In genomic region chr5:82059108-82059838, GRCm38 (mm10) we compare ENCODE assay signal across 35 mouse cellular contexts.
"Had no signal": no experiment of that assay in that cellular context is flagged by ENCODE, and none has a peak within 500 bp of the region (broad histone marks: within the 10 kb centered on the region; RNA-seq: fewer than 3 reads in every experiment).

No protein-coding gene starts in this region.

- H3K9me3 ChIP-seq: heart, embryonic 10.5 days; heart, embryonic 15.5 days; hindbrain, embryonic 10.5 days; hindbrain, embryonic 13.5 days; hindbrain, embryonic 15.5 days; intestine, embryonic 15.5 days; kidney, embryonic 15.5 days had no signal

- ATAC-seq: hindbrain, embryonic 16.5 days; hindbrain, postnatal 0 days; inflammation-experienced regulatory T-cells, adult 6 months; intestine, embryonic 15.5 days; intestine, embryonic 16.5 days; intestine, postnatal 0 days had no signal

- H3K9ac ChIP-seq: heart, embryonic 12.5 days; heart, embryonic 13.5 days; heart, embryonic 15.5 days; hindbrain, embryonic 12.5 days; hindbrain, embryonic 13.5 days; hindbrain, embryonic 14.5 days; hindbrain, embryonic 15.5 days; intestine, embryonic 15.5 days; kidney, embryonic 15.5 days had no signal

- H3K27ac ChIP-seq: heart, embryonic 10.5 days; heart, embryonic 13.5 days; heart, embryonic 15.5 days; hindbrain, embryonic 10.5 days; hindbrain, embryonic 12.5 days; hindbrain, embryonic 13.5 days; hindbrain, embryonic 14.5 days; hindbrain, embryonic 15.5 days; hindbrain, postnatal 0 days; intestine, embryonic 15.5 days; kidney, embryonic 15.5 days; kidney, postnatal 0 days; layer of hippocampus, adult 2 months had no signal

- DNase-seq: heart, postnatal 10 days; heart, postnatal 14 days; heart, postnatal 36 days; heart, postnatal 4 days; kidney, adult 11 months; kidney, adult 18-20 months; kidney, adult 2 months; kidney, adult 8-10 months; kidney, adult 9 months; kidney, postnatal 10 days; kidney, postnatal 14 days; kidney, postnatal 25 days; kidney, postnatal 36 days; kidney, postnatal 4 days; layer of hippocampus, adult 9-11 months; layer of hippocampus, postnatal 36 days had no signal

- H3K4me2 ChIP-seq: heart, embryonic 11.5 days; heart, embryonic 12.5 days; heart, embryonic 13.5 days; heart, embryonic 15.5 days; hindbrain, embryonic 12.5 days; hindbrain, embryonic 13.5 days; hindbrain, embryonic 14.5 days; hindbrain, embryonic 15.5 days; intestine, embryonic 15.5 days; kidney, embryonic 15.5 days had no signal

- H3K36me3 ChIP-seq: heart, embryonic 10.5 days; heart, embryonic 12.5 days; heart, embryonic 13.5 days; heart, embryonic 15.5 days; hindbrain, embryonic 10.5 days; hindbrain, embryonic 12.5 days; hindbrain, embryonic 13.5 days; hindbrain, embryonic 15.5 days; intestine, embryonic 15.5 days; kidney, embryonic 15.5 days had no signal

- H3K4me1 ChIP-seq: heart, embryonic 10.5 days; heart, embryonic 12.5 days; heart, embryonic 13.5 days; heart, embryonic 15.5 days; hindbrain, embryonic 10.5 days; hindbrain, embryonic 12.5 days; hindbrain, embryonic 13.5 days; hindbrain, embryonic 15.5 days; intestine, embryonic 15.5 days; kidney, embryonic 15.5 days had no signal

- H3K4me3 ChIP-seq: heart, embryonic 10.5 days; heart, embryonic 12.5 days; heart, embryonic 13.5 days; heart, embryonic 15.5 days; hindbrain, embryonic 10.5 days; hindbrain, embryonic 12.5 days; hindbrain, embryonic 13.5 days; hindbrain, embryonic 15.5 days; intestine, embryonic 15.5 days; kidney, embryonic 15.5 days; layer of hippocampus, adult 2 months had no signal

- H3K27me3 ChIP-seq: heart, embryonic 12.5 days; heart, embryonic 13.5 days; heart, embryonic 15.5 days; hindbrain, embryonic 12.5 days; hindbrain, embryonic 13.5 days; hindbrain, embryonic 15.5 days; intestine, embryonic 15.5 days; kidney, embryonic 15.5 days had no signal
